Mouse (Mus musculus) CD4-positive, CD25-positive, alpha-beta regulatory T cell, adult 2 months (primary cell): ENCODE data around the gene Celf3.

Experiments
- DNase-seq: peaks from one replicate; pipeline ENCODE4 v3.0.0-alpha.2; 2012; ENCODE audit warnings: low read depth, low spot score

The Celf3 gene

DNA sequence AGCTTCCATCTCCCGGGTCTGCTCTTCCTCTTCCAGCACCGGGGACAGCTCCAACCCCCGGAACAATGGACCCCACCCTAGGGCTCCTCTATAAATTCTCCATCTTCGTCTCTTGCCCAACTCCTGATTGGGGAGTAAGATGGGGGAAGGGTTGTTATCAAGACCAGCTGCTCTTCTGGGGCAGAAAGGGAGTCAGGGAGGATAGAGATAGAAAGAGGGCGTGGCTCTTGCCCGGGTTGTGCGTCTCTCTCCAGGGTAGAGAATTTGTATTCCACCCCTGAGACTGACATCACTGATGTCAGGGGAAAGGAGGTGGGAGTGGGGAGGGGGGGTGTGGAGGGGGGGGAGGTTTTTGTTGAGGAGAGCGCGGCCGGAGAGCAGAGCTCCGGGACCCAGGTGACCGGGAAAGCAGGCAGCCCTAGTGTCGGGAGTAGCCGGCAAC lies at the start of gene Celf3:
Gene Celf3, plus strand, starts transcription at position 315 of the 442 bp plus-strand sequence.
- no peak for DNase-seq

DNA sequence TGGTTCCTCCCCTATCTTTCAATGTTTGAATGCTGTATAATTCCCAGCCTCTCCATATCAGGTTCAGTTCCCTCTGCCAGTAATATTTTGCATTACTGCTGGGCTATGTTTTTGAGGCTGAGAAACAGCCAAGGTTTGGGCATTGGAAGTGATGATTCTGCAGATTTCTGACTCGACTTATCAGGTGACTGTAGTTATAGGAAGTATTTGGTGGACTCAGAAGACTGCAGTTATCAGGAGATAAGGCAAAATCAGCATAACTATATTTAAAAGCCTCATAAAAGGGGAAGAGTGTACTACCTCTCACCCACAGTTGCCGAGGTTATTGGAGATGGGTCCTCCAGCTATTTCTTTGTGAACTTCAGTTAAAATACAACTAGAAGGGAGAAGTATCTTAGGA lies 47.1 kb upstream of the Celf3 start:
- no peak for DNase-seq

DNA sequence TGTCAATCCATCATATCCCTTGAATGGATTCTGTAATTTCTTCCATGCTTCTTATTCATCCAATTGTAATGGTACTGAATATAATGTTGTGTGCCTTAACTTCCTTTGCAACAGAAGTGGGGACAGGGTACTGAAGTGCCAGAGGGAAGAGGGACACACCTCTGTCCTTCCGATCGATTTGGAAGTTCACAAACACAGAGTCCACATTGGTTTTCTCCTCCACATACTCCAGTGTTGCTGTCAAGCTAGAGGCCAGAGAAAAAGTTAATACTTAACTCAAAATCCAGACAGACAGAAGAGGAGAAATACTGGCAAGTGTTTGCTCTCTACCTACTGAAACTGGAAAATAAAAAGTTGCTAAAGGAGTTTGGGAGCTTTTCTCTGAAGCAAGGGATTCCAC lies 43.8 kb upstream of the Celf3 start:
- DNase-seq, result no peak

DNA sequence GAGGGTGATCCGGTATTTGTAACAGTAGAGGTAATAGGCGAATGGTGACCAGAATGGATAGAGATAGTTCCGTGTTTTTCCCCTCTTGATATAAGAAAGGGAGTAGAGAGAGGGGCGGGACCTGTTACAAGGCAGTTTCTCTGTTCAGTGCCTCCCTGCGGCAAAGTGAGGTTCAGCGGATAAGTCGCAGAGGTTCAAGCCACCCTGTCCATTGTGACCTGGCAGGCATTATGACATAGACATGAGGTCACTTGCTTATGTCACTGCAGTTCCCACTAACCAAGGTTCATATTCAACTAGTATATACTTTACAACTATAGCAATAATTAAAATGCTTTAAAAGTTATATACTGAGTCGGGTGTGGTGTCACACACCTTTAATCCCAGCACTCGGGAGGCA lies 41.7 kb upstream of the Celf3 start:
- no peak for DNase-seq

DNA sequence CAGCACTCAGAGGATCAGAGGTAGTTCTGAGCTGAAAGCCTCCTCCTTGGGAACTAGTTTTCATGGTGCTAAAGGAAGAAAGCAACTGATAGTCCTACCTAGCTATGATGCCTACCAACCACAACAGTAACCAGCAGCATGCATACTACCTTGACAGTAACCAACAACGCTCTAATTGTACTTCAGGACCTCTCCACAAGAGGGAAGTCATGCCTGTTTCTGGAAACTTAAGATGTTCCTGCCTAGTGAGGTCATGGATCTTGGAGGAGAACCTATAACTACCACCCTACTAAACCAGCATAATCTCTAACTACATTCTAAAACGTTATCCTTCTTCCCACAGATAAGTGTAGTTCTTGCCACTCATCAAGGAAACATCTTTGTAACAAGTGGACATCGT lies 36.9 kb upstream of the Celf3 start:
- peak; percentile 55 for DNase-seq

DNA sequence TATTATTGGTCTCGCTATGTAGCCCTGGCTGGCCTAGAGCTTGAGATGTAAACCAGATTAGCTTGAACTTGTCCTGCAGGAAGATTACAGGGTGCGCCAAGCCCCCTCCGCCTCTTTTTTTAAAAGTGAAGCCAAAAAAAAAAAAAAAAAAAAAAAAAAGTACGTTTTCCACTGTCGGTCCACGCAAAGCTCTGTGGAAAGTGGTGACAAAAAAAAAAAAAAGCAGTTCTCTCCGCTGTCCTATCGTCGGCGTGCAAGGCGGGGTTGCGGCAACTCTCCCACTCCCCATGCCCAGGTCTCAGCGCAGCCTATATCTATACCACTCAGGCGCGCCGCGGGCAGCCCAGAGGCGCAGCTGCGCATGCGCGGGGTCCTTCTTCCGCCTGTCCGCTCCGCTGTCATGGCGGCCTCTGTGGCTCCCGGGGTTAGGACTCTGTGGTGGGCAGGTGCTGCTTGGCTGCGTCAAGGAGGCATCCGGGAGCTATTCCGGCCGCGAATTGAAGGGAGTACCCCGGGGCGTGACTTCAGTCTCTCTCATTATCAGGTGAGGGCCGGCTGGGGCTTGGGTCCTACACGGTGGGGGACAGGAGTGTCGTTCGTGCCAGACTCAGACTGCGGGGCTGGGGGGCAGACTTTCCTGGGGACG lies 35.0 kb upstream of the Celf3 start, which contains the start of gene Mrpl9:
Gene Mrpl9, plus strand, starts transcription at position 368 of the 646 bp plus-strand sequence.
- peak; percentile 97 for DNase-seq

DNA sequence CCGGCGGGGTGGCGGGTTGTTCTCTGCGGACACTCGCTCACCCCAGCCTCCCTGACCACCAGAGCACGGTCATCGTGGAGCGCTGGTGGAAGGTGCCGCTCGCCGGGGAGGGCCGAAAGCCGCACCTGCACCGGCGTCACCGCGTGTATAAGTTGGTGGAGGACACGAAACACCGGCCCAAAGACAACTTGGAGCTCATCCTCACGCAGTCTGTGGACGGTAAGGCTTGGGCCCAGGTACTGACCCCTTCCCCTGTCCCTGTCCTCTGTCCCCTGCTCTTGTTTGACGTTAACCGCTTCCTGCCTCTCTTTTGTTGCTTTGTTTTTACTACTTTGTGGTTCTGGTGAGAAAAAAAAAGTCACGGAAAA lies 34.5 kb upstream of the Celf3 start, which contains the start of gene Oaz3:
Gene Oaz3, minus strand, starts transcription at position 319 of the 368 bp plus-strand sequence.
- no peak for DNase-seq

DNA sequence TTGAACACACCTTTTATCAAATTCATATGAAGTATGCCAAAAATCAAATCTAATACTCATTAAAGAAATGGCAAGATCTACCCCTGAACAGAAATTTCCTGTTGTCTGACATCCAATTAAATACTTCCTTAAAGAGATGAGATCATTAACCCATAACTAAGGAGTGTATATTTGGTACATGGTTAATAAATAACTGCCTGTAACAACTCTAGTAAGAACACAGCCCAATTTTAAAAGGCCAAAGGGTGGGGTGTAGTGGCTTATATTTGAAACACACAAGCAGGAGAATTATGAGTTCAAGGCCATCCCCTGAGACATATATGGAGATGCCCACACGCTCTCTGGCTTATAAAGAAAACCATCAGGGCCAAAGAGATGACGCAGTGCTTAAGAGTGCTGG lies 28.7 kb upstream of the Celf3 start:
- DNase-seq, result no peak

DNA sequence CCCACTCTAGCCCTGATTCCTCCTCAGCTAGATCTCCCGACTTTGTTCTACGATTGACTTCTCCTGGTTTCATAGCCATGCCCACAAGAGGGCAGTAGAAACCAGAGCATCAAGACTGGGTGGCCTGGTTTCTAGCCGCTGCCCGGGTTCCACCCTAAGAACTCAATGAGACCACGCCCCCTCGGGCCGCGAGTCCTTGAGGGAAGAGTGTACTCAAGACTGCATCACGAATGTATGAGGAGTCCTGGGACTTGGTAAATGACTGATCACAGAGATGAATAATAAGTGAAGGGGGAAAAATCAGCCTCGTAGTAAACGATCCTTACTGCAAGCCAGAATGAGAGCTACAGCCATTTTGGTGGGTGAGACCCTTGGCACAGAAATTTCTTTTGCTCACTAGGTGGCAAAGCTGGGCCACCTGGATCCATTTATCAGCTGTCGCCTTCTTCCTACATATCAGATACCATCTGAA lies 21.5 kb upstream of the Celf3 start:
- DNase-seq, result peak; percentile 88

DNA sequence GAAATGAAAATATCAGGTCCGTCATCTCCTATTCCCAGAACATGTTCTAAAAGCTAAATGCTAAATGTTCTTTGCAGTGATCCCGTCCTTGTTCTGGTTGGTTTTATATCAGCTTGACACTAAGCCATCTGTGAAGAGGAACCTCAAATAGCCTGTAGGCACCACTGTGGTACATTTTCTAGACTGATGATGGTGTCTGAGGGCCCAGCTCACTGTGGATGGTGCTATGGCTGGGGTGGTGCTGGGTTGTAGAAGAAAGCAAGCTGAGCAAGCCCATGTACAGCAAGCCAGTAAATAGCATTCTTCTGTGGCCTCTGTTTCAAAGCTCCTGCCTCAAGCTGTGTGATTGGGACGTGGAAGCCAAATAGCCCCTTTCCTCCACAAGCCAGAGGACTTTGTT lies 21.0 kb upstream of the Celf3 start:
- no peak for DNase-seq

DNA sequence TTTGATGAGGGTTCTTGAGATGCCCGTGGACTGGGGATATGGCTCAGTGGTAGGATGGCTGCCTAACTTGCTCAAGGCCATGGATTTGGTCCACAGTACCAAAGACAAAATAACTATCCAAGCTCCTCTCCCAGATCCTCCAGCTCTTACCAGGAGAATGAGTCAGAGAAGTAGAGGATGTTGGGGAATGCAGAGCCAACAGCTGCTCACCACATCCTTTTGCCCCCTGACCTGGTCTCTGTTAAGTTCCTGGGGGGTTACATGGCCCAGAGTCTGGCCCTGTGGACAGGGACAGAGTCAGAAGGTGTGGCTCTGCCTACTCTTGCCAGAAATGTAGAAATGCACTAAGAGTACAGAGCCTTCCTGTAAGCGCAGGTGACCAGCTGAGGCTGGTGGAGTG lies 18.3 kb upstream of the Celf3 start:
- DNase-seq, result no peak

DNA sequence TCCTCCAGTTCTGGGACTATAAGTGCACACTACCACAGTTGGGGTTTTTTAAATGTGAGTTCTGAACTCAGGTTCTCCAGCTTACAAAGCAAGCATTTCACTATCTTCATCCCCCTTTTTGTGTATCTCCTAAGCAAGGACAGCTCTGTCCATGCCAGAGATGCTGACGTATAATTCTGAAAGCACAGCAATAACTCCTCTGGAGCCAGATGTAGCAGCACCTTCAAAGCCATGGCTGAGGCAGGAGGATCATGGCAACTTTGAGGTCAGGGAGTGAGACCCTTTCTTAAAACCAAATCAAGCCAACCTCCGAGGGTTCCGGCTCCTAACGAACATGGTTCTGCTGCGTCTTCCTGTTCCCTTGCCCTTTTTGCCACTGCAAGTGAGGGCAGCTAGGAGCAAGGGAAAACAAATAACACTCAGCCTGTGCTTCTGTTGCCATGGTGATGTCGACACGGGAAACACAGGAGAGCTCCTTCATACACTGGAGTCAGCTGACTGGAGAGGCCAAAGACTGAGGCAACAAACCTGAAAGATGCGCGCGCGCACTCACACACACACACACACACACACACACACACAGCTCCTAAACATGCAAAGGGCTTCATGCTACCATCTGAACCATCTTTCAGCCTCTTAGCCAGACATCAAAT lies 14.0 kb upstream of the Celf3 start:
- no peak for DNase-seq

DNA sequence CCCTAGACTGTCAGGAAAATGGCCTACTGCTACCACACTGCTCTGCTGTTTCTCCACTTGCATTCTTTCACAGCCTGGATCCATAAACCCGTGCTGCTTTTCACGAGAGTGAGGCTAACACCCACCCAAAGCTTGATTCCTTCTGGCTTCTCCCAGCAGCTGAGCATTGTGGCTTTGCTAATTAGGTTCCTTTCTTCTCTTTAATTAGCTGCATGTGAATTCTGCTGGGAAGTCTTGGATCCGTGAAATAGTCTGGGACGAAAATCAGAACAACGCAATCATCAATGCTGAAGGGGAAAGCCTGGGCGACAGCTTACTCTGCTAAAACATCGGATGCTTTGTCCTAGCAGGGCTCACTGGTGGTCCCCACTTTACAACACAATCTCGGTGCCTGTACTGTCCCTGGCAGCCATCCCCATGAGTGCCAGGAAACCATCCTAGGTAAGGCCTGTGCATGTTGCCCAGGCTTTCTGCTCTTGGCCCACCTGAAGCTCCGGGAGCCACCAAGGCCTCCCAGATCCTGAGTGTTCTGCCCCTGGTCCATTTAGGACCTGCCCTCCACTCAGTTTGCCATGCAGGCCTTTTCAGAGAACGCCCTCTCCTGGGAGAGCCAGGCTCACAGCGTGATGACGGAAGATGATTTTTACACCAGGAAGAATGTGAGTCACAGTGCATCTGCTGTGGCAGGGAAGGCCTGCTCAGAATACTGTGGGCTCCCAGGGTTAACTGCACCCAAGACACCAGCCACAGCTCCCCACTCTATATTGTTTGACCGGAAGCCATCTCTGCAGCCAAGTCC lies 12.3 kb upstream of the Celf3 start:
- DNase-seq, result no peak

DNA sequence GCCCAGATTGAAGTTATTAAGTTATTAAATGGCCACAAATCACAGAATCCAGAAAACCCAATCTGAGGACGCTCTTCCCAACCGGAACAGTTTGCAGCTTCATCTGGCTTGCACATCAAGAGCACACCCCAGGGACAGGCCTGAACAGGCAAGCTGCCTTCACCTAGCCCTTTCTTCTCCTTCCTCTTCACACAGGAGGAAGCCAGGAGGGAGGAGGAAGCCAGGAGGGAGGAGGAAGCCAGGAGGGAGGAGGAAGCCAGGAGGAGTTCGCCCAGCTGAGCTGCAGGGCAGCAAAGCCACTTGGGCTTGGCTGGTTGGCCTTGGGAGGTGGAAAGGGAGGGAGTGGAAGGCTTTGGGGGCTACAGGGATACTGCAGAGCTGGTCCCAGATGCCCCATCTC lies 9.2 kb upstream of the Celf3 start:
- no peak for DNase-seq

DNA sequence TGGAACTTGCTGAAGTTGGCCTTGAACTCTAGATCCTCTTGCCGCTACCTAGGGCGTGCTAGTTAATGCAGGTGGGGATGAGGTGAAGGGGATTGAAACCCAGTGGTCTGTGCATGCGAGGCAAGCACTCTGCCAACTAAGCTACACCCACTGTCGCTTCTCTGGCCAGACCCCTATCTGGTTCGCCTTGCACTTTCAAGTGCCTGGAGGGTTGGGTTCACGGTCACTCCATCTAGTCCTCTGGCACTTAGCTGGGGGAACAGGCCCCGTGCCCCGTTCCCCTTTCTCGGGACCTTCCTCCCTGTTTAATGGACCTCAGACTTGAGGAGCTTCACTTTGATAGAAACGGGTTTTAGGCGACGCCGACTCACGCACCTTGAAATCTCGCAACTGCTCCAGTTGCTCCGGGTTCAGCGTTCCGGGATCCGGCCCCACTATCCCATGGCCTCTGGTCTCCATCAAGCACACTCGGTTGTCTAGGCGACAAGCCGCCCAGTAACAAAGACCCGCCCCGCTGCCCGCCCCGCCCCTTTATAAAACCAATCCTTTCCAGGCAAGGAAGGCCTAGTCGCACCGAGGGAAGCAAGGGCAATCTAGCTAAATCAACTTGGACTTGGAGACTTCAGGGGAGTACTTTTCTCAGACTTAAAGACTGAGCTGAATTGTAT lies 5.5 kb upstream of the Celf3 start:
- DNase-seq, result no peak

DNA sequence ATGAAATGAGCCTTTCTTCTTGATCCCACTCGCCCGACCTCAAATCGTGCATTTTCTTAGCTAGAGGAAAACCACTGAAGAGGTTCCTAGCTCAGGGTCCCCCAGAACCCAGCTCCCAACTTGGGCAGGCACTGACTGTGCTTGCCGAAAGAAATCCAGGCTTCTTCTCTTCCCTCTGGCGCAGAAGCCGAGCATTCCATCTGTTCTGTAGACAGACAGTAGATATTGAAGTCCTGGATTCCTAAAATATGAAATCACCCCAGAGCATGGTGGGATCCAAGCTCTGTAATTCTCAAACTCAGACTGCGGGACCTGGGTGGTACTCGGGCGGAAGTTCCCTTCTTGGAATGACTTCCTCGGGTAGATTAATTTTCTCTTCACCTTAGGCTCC lies 5.0 kb upstream of the Celf3 start:
- DNase-seq, result no peak

DNA sequence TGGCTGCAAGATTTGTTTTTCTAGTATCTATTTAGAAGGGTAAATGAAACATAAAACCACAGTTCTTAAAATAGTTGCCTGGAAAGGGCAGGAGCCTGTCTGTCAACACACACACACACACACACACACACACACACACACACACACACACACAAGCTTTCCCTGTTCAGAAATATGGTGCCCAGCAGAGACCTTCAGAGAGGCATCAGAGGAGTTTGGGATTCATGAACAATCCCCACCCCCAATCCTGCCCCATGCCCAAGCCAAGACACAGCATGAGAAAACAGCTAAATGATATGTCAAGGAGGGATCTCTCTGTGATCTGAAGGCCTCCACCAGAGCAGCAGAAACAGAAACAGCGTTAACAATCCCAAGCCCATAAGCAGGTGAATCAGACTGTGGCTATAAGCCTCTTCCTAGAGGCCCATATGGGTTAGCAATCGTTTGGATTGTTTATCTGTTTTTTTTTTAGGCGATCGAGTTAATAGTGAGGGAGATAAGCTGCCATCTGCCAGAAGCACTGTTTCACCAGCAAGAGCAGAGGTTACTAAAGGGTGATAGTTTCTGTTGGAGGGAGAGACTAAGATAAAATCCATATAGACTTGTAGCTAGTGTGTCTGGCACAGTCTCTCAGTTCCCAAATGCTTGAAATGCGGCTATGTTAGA lies 4.4 kb upstream of the Celf3 start:
- DNase-seq, result no peak

DNA sequence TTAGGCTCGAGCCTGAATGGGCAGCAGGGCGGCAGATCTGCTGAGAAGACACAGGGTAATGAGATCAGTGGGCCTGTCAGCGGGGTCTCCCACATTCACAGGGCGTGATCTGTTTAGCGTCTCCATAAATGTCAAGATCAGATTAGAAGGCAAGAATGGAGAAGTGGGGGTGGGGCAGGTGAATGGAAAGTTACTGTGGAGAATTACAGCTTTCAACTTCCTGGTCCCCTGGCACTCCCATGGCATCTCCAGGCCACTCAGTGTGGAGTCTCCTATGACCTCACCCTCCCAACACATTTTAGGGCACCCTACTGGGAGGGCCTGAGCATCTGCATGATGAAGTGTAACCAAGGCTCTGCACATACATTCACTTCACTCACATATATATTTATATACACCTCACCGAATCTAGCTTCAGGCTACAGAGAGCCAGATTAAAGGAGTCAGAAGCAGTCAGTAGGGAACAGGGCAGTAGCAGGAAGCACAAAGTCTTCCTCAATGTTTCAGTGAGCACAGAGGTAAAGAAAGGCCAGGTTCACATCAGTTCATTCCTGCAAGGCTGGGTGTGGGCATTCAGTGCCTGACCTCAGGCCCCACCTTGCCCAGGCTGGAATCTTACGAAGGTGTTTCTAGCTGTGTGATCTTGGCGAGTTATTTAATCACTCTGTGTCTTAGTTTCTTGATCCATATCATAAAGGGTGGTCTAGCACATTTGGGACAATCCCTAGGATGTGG lies 1.6 kb upstream of the Celf3 start:
- DNase-seq, result no peak

DNA sequence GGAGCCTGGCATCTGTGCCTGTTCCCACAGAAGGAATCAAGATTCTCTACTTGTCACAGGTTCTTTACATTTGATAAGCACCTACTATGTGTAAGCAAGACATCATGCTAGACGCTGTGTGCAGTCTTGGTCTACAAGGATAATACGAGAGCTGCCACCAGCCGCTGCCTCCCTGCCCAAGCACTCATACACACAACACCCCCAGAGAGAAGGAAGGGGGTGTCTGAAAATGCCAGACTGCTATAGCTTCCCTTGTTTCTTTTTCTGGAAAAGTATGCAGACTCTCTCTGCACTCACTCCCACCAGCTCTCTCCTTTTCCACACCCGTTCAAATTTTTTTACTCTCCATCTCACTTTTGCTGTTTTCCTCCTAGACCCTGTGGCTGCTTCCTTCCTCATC lies 651 bp upstream of the Celf3 start:
- DNase-seq, result no peak

DNA sequence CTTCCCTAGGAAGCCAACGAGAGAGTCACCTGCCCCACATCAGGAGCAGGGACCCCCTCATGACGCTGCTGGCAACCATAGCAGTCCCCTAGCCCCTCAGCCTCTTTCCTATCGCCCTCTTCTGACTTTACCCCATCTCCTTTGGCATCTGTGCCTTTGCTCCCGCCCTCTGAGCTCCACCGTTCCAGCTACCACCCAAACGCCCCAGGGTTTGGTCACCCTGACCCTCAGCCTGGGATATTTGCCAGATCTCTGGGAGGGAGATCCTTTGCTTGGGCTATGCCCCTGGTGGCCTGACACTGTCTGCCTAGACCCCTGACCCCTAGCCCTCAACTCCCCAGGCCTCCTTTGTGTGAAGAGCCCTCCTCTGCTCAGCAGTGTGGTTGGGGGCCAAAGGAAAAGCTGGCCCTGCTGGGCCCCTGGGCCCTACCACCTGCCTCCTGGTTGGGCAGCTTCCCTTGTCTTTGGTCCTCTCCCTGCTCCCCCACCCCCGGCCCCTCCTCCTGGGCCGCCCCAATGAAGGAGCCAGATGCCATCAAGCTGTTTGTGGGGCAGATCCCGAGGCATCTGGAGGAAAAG lies 585 bp downstream of the Celf3 start:
- no peak for DNase-seq
